Mouse (Mus musculus): Measurements from ENCODE around the gene Rbm7.
"Not testable (repeated sequence)": the region's sequence is repeated elsewhere in the genome, so short reads cannot be mapped to it uniquely, and the experiment has no call there.

Gene Rbm7

DNA sequence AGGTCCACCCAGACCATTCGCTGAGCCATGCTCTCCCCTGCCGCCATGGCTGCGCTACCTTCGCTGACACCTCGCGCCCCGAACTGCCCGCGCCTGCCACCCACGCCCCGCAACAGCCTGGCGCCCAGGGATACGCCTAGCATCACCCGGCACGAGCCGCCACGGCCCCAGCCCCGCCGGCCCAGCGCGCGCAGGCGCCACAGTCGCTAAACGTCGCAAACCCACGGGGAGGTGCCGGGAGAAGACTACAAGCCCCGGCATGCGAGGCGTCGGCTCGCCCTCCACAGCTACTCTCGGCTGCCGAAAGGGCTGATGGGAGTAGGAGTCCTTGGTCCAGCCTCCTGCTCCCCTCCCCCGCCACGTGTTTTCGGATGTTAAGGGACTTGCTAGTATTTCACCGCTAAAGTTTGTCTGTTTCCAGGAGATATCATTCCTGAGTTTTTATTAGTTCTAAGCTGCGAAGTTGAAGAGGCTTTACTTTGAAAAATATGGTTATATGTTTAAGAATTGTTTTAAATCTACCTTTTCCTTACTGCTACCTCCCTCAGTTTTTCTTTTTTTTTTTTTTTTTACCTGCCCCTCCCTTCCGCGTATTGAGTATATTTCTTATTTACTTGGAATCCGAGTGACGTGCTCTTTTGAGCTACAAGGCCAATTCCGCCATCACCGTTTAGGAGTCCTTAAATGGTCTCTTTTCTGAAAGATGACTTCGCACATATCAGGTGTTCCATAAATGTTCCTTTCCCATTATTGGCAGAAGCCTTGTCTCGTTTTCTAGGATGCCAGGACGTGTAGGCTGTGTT lies 14.5 kb downstream of the Rbm7 start, which contains the start of gene Rexo2:
Gene Rexo2, minus strand, starts transcription at position 213 of the 803 bp plus-strand sequence.
- peak; percentile 96 for DNase-seq (ENCODE audit: low spot score)

GRCm38 (mm10) chr9:48479838-48480410 lies 15.2 kb downstream of the Rbm7 start:
- DNase-seq (ENCODE audit: low spot score): no peak

GRCm38 (mm10) chr9:48478808-48479207 lies 16.3 kb downstream of the Rbm7 start:
- DNase-seq (ENCODE audit: low spot score): no peak

GRCm38 (mm10) chr9:48476236-48477165 lies 18.6 kb downstream of the Rbm7 start:
- DNase-seq (ENCODE audit: low spot score): peak; percentile 67

GRCm38 (mm10) chr9:48474367-48474766 lies 20.7 kb downstream of the Rbm7 start:
- no peak for DNase-seq (ENCODE audit: low spot score)

GRCm38 (mm10) chr9:48473131-48473530 lies 22.0 kb downstream of the Rbm7 start:
- DNase-seq (ENCODE audit: low spot score): no peak

- DNase-seq (ENCODE audit: low spot score): peak; percentile 10
Measured at GRCm38 (mm10) chr9:48472441-48473025, 22.6 kb downstream of the Rbm7 start.

- not testable (repeated sequence) for DNase-seq (ENCODE audit: low spot score)
Measured at GRCm38 (mm10) chr9:48467471-48467870, 27.6 kb downstream of the Rbm7 start.

GRCm38 (mm10) chr9:48466804-48467203 lies 28.3 kb downstream of the Rbm7 start:
- DNase-seq (ENCODE audit: low spot score): peak; percentile 73

DNA sequence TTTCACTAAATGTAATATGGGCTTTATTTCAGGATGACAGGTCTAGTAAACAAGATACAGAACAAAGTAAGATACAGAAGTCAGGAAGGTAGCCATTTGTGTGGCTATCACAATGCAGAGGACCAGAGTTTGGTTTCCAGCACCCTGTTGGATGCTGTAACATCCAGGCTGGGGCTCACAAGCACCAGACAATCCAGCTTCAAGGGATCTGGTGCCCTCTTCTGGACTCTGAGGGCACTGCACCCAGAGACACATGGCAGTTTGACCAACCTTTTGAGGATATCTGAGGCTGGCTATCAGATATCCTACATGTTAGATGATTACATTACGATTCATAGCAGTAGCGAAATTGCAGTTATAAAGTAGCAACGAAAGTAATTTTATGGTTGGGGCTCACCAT lies 29.4 kb downstream of the Rbm7 start:
- DNase-seq (ENCODE audit: low spot score): no peak

DNA sequence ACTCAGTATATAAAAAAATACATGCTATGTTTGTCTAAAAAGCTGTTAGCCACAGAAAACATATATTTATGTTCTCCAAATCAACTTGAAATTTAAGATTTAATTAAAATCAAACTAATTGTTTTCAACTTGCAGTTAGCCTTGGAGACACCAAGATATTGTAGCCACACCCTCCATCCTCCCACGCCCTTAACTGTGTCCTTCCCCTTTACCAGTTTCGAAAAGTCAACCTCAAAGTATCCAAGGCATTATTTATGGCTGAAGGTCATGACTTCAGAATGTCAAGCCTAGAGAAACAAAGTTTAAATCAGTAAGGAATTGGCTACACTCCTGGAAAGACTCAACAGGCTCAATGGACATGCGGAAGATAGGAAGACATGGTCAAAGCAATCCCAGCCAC lies 33.6 kb downstream of the Rbm7 start:
- no peak for DNase-seq (ENCODE audit: low spot score)

- DNase-seq (ENCODE audit: low spot score): no peak
Measured at GRCm38 (mm10) chr9:48460720-48461119, 34.4 kb downstream of the Rbm7 start.

DNA sequence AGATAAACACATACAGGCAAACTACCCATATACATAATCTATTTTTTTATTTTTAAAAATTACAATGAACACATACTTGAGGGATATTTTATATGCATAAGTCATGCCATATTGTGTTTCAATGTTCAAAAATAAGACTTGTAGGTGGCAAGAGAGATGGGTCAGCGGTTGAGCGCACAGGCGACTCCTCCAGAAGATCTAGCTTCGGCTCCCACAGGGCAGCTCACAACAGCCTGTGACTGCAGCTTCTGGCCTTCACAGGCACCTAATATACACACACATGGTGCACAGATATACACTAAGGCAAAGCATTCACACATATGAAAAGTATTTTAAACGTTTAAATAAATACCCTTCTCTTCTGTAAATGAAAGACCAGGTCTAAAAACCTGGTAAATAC lies 35.7 kb downstream of the Rbm7 start:
- DNase-seq (ENCODE audit: low spot score): no peak

- no peak for DNase-seq (ENCODE audit: low spot score)
Measured at GRCm38 (mm10) chr9:48458879-48459278, 36.2 kb downstream of the Rbm7 start.

DNA sequence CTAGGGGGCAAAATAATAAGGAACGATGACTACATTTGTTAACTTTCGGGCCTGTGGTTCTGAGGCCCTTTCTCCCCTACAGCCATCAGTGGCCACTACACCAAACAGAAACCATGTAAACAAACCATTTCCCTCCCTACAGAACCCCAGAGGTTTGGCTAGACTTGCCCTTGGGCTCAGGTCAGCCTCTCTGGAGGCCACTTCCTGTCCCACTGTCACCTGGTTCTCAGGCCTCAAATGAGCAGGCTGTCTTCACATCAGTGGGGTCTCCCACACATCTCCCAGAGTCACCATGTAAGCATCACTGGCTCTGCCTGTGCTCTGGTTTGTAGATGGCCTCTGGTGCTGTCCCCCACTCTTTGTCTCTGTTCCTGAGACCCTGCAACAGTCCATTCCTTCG lies 39.1 kb downstream of the Rbm7 start:
- DNase-seq (ENCODE audit: low spot score): no peak

GRCm38 (mm10) chr9:48450066-48450465 lies 45.0 kb downstream of the Rbm7 start:
- no peak for DNase-seq (ENCODE audit: low spot score)

DNA sequence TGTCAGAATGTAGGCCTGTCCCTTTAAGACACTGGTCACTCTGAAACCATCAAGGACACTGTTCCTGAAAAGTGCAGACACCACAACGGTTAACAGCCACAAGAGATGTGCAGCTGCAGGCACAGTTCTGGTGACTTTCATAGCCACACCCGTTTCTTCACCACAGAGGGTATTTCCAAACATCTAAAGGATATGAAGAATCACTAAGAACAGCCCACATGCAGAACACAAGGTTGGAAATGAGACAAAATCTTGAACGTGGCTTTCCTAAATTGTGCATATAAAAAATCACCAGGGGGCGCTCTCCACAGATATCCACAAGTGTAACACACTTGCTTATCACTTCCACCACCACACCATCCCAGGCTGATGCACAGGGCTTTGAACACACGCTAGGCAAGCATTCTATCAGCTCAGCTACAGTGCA lies 47.3 kb downstream of the Rbm7 start:
- peak; percentile 26 for DNase-seq (ENCODE audit: low spot score)

- DNase-seq (ENCODE audit: low spot score): no peak
Measured at GRCm38 (mm10) chr9:48444821-48445220, 50.3 kb downstream of the Rbm7 start.

GRCm38 (mm10) chr9:48443873-48444272 lies 51.2 kb downstream of the Rbm7 start:
- DNase-seq (ENCODE audit: low spot score): no peak

Measured in lung, postnatal 25 days (tissue).